Mouse (Mus musculus): ENCODE measurements at regions not wholly inside any gene's neighbourhood (a gene's known extent, or its start where the extent isn't known, plus 50 kb on each side); places are given as distances from the start of the nearest gene placed in this dataset.

DNA sequence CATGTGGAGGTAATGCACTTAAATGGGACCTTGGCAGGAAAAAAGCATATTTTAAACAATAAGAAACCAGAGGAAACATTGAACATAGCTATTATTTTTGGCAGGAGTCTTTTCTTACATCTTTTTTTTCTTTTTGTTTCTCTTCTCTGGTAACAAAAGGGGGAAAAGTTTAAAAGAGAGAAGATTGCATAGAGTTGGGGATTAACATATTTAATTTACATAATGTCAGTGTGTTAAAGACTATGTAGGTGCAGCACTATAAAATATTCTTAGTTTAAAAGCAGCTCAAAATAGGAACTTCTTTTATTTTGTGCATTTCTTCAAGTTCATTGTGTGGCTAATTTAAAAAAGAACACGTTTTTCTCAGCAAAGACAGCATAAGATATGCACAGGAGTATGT, 1087.5 kb downstream of the Cdh11 start:
- intact Hi-C loops (cut with DNase I): no loop called here
- DNase-seq: no peak

DNA sequence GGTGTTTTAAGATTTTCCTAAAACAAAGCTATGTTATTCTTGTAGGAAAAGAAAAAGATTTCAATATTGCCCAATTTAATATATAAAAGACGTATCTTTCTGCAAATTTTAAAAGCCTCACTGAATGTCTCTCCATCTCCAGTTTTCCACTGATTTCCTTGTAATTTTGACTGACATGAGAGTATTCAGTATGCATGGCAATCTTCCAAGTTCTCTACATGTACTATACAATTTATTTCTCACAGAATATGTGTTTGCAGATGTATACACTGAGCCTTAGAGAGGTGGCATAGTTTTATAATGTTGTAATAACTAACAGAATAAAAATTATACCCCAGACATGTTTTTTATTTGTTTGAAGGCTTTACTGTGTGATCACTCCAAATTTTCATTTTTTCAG, 1094.5 kb downstream of the Cdh11 start:
- intact Hi-C loops (cut with DNase I): no loop called here
- no peak for DNase-seq

DNA sequence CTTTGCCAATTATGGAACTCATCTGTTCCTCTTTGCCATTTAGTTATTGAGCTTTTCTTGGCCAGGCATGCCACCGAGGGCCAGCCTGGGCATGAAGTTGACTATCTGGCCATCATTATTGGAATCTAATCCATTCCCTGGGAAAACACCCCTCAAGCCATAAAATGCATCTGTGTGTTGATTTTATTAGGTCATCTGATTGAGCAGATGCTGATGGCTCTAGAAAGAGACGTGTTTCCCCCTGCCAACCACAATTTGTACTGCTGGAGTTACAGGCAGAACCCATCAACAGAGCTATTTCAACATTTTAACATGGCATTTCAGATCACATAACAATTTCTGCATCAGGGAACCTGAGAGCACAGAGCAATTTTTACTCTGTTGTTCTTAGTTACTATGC, 1116.5 kb downstream of the Cdh11 start:
- intact Hi-C loops (cut with DNase I): no loop called here
- no peak for DNase-seq

DNA sequence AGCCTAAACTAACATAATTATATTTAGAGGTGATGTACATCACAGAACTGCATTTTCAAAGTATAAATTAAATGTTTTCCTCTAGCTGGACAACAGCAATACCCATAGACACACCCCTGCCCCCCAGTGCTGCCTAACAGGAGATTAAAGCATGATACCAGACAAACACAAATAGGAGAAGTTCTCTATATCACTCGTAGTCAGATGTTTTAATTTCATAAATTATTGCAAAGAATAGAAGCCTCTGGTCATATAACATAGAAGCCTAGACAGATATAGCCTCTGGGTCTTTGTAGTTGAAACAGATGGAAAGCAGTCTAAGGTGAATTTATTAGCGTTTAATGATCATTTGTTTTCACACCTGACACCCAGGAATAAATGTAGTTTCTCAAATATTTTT, 1122.6 kb downstream of the Cdh11 start:
- DNase-seq: no peak
- intact Hi-C loops (cut with DNase I): no loop called here

DNA sequence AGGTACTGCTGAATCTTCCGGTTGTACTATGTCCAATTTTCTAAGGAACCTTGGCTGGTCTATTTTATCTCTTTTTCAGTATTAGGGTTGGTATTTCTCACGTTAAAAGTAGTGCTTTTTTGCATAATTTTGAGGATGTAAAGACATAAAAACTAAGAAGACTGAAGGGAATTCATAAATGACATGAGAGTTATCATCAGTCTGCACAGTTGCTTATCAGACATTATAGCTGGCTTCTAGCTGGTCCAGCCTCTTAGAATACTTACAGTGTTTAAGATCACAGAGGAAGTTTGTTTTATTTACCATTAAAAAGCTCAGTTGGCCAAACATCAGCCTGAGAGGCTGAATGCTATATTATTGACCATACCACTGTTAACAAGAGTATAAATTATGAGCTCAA, 1130.2 kb downstream of the Cdh11 start:
- intact Hi-C loops (cut with DNase I): no loop called here
- no peak for DNase-seq

DNA sequence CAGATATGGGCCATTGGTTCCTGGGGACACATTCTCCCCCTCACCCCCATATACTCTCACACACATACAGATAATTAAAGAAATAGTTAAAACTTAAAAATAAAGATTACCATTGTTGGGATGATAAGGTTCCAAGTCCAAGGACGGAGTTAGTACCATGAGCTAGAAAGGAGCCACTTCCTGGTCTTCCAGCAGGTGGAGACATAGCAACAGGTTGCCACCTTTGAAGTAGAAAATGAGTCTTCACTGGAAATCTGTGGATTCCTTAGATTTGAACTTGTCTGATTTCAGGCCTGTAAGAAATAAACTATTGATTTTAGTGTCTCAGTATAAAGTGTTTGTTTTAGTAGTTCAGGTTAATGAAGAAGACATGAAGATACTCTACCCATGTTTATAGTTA, 1156.6 kb downstream of the Cdh11 start:
- intact Hi-C loops (cut with DNase I): no loop called here
- DNase-seq: peak; percentile 2

DNA sequence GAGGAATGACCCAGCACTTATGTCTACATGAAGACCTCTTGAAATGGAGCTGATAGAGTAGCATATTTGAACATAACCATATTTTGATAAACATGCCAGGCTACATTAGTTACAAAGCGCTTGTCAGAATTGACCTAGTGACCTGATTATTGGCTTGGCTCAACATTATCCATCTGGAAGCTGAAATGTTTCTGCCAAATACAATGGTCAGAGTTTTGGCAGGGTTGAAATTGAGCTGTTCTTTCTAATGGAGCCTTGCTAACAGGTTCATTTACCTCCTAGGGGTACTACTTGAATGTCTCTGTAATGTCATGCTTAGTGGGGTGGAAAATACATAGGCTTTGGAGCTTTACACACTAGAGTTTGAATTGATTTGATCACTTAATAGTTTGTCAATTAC, 1163.5 kb downstream of the Cdh11 start:
- no peak for DNase-seq
- intact Hi-C loops (cut with DNase I): no loop called here

DNA sequence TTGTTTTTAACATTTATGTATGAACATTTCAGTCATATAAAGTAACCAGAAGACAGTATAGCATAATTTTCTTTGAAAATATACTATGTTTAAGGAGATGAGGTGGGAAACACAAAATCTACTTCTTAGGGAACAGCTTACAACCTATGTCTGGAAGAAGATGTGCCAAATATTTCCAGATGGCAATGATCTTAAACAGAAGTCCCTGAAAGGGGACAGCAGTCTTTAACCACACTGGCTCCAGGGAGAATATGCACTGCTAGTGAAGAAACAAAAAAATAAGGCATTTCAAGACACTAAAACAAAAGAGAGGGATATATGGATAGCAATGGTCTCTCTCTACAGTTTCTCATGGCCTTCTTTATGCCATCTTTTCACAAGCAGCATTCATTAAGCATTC, 1194.3 kb downstream of the Cdh11 start:
- DNase-seq: no peak
- intact Hi-C loops (cut with DNase I): no loop called here

DNA sequence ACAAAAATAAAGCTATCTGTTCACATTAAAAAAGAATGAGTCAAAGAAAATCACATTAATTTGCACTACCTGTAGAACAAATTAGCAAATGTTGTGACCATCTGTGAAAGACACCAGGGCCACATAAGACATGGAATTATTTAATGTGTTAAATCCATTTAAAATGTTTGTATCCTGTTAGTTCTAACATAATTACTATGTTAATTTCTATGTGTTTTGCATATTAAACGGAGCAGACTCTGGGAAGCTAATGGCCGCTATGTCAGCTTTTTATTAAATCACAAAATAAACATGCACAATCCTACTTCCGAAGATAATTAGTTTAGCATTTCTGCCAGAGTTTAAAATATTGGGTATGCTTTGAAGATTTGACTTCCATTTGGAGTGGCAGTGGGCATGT, 1194.8 kb downstream of the Cdh11 start:
- intact Hi-C loops (cut with DNase I): no loop called here
- no peak for DNase-seq

DNA sequence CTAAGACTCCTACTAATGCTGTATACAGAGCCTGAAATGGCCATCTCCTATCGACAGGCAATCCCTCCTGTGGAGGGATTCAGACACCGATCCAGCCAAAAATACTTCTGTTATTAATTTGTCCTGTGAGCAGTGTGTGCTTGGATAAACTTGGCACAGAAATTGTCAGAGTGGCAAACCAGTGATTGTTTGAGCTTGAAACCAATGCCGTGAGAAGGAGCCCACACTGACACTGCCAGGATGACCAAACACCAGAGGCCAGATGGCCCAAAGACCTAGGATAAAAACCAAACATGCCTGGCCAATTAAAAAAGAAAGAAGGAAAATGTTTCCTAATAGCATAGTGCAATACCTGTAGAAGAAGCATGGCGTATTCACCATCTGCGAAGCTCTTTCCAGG, 1221.0 kb downstream of the Cdh11 start:
- no peak for DNase-seq
- intact Hi-C loops (cut with DNase I): no loop called here

DNA sequence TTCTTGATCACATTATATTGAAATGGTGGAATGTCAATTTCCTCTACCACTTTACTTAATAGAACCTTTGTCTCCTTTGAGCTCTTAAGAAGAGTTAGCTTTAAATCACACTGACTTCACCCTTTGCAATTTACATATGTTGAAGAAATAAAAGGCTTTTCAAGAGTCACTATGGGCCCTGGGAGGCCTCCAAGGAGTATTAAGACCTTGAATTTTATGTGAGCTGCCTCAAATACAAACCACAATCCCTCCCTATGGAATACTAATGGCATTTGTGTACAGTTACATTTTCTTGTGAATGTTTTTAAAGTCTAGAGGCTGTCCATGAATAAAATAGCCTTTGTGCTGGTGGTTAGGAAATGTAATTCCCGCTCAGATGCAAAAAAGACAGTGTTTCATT, 1262.7 kb downstream of the Cdh11 start:
- intact Hi-C loops (cut with DNase I): no loop called here
- DNase-seq: no peak

DNA sequence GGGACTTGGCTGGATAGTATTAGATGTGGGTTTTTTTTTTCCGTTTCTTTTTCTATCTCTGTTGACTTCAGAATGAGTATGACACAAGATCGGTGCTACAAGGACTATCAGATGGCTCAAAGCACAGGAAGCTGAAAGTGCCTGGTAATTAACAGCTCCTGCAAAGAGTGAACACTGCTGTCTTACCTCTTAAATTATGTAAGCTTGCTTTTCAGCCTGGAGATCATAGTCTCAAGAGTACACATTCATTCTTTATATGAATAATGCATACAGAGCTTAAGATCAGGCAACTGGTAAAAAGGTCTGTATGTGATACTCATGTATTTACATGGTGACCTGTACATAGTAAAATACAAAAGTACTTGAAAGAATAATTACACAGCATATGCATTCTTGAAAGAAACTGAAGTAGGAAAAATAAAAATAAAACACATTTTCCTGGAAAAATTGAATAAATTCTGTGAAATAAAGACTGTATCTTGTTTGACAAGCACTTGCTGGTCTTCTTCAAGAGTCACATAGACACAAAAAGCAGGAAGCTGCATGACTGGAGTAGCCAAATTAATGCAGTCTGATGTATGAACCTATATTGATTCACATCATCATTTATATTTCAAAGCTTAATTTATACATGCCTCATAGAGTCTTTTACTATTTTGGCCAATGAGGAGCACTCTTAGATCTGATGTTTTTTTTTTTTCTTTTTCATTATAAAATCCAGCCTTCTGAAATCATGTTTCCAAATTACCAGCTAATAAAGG, 1306.7 kb downstream of the Cdh11 start:
- intact Hi-C loops (cut with DNase I): no loop called here
- no peak for DNase-seq

DNA sequence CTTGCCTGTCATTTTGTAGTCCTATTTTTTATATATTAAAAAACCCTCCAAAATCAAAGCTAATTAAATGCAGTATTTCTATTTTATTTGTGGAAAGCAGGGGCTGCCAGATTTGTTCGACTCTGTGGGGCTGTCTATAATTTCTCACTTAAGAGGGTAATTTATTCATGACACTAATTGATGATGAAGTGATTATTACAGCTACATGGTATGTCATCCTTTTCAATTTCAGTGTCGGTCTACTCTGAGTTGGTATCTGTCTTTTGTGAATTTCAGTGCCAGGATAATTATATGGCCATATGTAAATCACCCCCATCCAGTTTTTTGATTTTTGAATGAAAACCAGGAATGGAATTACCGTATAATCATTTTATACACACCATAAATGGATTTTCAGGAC, 1319.1 kb downstream of the Cdh11 start:
- no peak for DNase-seq
- intact Hi-C loops (cut with DNase I): no loop called here

DNA sequence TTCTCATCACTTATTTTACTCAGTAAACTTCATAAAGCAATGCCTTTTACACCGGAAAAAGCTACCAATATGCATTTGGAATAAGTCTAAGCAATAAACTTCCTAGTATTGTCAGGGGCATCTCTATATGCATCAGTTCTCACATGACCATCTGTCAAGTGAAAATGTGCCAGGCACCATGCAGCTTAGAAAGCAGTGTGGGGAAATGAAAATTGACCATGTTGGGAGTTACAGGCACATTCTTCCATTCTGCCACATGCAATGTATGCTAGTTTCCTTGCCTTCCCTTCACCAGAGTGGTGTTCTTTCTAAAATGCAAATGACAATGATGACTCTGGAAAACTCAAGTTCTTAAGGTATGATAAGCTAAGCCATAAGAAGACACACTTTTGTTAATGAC, 1322.9 kb downstream of the Cdh11 start:
- DNase-seq: peak; percentile 78
- intact Hi-C loops (cut with DNase I): no loop called here

DNA sequence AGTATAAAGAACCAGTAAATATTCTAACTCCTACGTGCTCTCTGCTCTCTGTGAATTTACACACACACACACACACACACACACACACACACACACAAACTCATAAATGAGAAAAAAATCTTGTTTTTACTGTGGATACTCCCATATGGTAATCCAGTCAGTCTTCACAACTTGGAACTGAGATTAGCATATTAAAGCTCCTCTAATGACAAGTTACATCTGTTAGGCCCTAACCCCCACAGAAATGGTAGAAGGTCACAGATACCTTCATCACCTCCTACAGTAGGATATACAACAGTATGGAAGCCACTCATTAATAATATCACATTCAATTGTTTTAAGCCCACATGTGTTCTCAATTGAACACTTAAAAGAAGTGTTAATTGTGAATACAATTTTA, 1340.7 kb downstream of the Cdh11 start:
- intact Hi-C loops (cut with DNase I): no loop called here
- DNase-seq: no peak

DNA sequence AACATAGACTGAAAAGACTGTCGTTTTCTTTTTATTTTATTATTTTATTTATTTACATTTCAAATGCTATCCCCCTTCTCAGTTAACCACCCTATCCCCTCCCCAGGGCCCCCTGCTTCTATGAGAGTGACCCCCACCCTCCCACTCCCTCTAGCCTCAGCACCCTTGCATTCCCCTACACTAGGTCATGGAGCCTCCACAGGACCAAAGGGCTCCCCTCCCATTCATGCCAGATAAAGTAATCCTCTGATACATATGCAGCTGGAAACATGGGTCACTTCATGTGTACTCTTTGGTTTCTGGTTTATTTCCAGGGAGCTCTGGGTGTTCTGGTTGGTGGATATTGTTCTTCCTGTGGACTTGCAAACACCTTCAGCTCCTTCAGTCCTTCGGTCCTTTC, 1342.9 kb downstream of the Cdh11 start:
- intact Hi-C loops (cut with DNase I): no loop called here
- no peak for DNase-seq

DNA sequence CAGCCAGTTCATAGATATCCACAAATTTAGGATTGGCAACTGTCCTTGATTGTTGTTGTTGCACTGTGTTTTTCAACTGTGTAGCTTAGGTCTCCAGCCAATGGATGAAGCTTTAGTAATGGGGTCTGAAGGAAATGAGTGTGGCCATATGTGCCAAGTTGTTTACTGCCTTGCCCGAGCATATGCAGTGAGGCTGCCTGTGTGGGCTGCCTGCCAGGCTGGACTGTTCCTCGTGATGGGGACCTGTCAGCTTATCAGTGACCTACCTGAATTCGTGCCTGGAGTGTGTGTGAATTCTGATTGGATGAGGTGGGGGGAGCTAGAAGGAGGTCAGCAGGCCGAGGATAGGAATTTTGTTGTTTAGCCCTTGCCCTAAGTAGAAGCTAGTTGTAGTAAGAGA, 1349.8 kb downstream of the Cdh11 start:
- intact Hi-C loops (cut with DNase I): no loop called here

More for the DNA sequence above, 1349.8 kb downstream of the Cdh11 start:
- peak; percentile 49 for DNase-seq
